Mouse (Mus musculus) cerebellum, adult 2 months (tissue): ENCODE measurements at regions not wholly inside any gene's neighbourhood (a gene's known extent, or its start where the extent isn't known, plus 50 kb on each side); places are given as distances from the start of the nearest gene placed in this dataset.

Experiments
- DNase-seq, 2 experiments: peaks; one replicate each; pipeline ENCODE4 v3.0.0; 2021
- H3K27ac ChIP-seq: fragments of 200-500 bp; 2 replicates; pipeline ENCODE4 v1.5.1; 2012; ENCODE audit warnings: low read length, control low read depth, inconsistent platforms; ENCODE audit not compliant: insufficient read depth
- H3K27me3 ChIP-seq: fragments of 200-500 bp; 2 replicates; pipeline ENCODE4 v1.6.1; 2012; ENCODE audit warnings: inconsistent platforms, mild to moderate bottlenecking, low read length, moderate library complexity; ENCODE audit not compliant: control insufficient read depth, insufficient read depth
- H3K4me1 ChIP-seq: fragments of 200-500 bp; 2 replicates; pipeline ENCODE4 v1.6.1; 2011; ENCODE audit warnings: low read length; ENCODE audit not compliant: control insufficient read depth, insufficient read depth
- H3K4me3 ChIP-seq: fragments of 200-500 bp; replicated peaks from 2 replicates; pipeline ENCODE3; 2011; ENCODE audit warnings: mild to moderate bottlenecking, low read depth, low read length, control low read depth; ENCODE audit not compliant: insufficient read depth
- CTCF ChIP-seq: fragments of 200-500 bp; IDR thresholded peaks from 2 replicates; pipeline ENCODE4 v1.5.1; 2011; ENCODE audit warnings: low read depth, mild to moderate bottlenecking, control low read depth, low read length, moderate library complexity, borderline replicate concordance; ENCODE audit not compliant: insufficient read depth
- POLR2A ChIP-seq: fragments of 200-500 bp; IDR thresholded peaks from 2 replicates; pipeline ENCODE4 v1.6.1; 2011; ENCODE audit warnings: low read length, control low read depth, borderline replicate concordance; ENCODE audit not compliant: insufficient read depth
- whole genome bisulfite sequencing: fragments of 180-500 bp; shearing (Covaris S2); methylation state at CpG from one replicate; pipeline ENCODE4 v1.1.7; 2018; 5-methylcytosine and 5-hydroxymethylcytosine counted together

GRCm38 (mm10) chr6:117253036-117253435 lies 84.7 kb downstream of the Cxcl12 start:
- TF ChIP-seq POLR2A: no peak
- TF ChIP-seq CTCF: no peak
- Histone ChIP-seq H3K4me1 (peaks cover 6% of the 10 kb centered on the region), H3K27me3 (no peaks in the 10 kb centered on the region; the same call in 1 of the 2 replicates), H3K4me3 (no peak overlapping the region), H3K27ac (no peak overlapping the region)
- WGBS: 96% methylated on average over 6 of the region's 6 CpGs
- no peak for DNase-seq

GRCm38 (mm10) chr6:117253586-117254330 lies 85.4 kb downstream of the Cxcl12 start:
- Histone ChIP-seq H3K4me3 (no peak overlapping the region), H3K27me3 (no peaks in the 10 kb centered on the region; the same call in 1 of the 2 replicates), H3K27ac (no peak overlapping the region), H3K4me1 (peaks cover 6% of the 10 kb centered on the region)
- 52% methylated on average over 16 of the region's 16 CpGs for WGBS
- DNase-seq: no peak
- TF ChIP-seq CTCF (no peak), POLR2A (no peak)

- H3K27me3 ChIP-seq: no peaks in the 10 kb centered on the region; the same call in 1 of the 2 replicates
- peak; percentile 58 to 73 for DNase-seq
- peaks cover 6% of the 10 kb centered on the region for H3K4me1 ChIP-seq
- 31% methylated on average over 3 of the region's 3 CpGs for WGBS
- no peak overlapping the region for H3K4me3 ChIP-seq
- no peak overlapping the region for H3K27ac ChIP-seq
- TF ChIP-seq CTCF (no peak), POLR2A (no peak)
These were observed 86.4 kb downstream of the Cxcl12 start for GRCm38 (mm10) chr6:117254620-117255228.

GRCm38 (mm10) chr6:117255399-117256098 lies 87.2 kb downstream of the Cxcl12 start:
- Histone ChIP-seq H3K4me1 (peaks cover 6% of the 10 kb centered on the region), H3K4me3 (no peak overlapping the region), H3K27ac (no peak overlapping the region), H3K27me3 (no peaks in the 10 kb centered on the region; the same call in 1 of the 2 replicates)
- WGBS: 54% methylated on average over 3 of the region's 3 CpGs
- TF ChIP-seq POLR2A (no peak), CTCF (no peak)
- DNase-seq: no peak

- WGBS: 17% methylated on average over 2 of the region's 2 CpGs
- H3K4me3 ChIP-seq: no peak overlapping the region
- no peaks in the 10 kb centered on the region; the same call in 1 of the 2 replicates for H3K27me3 ChIP-seq
- H3K4me1 ChIP-seq: peaks cover 6% of the 10 kb centered on the region
- no peak for DNase-seq
- no peak for TF ChIP-seq POLR2A
- no peak for TF ChIP-seq CTCF
- H3K27ac ChIP-seq: no peak overlapping the region
These were observed 87.8 kb downstream of the Cxcl12 start for GRCm38 (mm10) chr6:117256099-117256471.

GRCm38 (mm10) chr6:117257591-117257990 lies 89.3 kb downstream of the Cxcl12 start:
- H3K27me3 ChIP-seq: no peaks in the 10 kb centered on the region; the same call in 1 of the 2 replicates
- H3K27ac ChIP-seq: no peak overlapping the region
- H3K4me1 ChIP-seq: peaks cover 6% of the 10 kb centered on the region
- 92% methylated on average over 4 of the region's 4 CpGs for WGBS
- DNase-seq: no peak
- TF ChIP-seq CTCF: no peak
- no peak for TF ChIP-seq POLR2A
- H3K4me3 ChIP-seq: no peak overlapping the region

- 84% methylated on average over 1 of the region's 1 CpGs for WGBS
These were observed 99.6 kb downstream of the Cxcl12 start for GRCm38 (mm10) chr6:117267906-117268305.

More at GRCm38 (mm10) chr6:117267906-117268305, 99.6 kb downstream of the Cxcl12 start:
- no peak overlapping the region for H3K27ac ChIP-seq
- DNase-seq: no peak
- no peak overlapping the region for H3K4me3 ChIP-seq
- TF ChIP-seq POLR2A: no peak
- no peak for TF ChIP-seq CTCF
- H3K27me3 ChIP-seq: no peaks in the 10 kb centered on the region; the same call in 1 of the 2 replicates
- no peaks in the 10 kb centered on the region for H3K4me1 ChIP-seq
